Mouse (Mus musculus) cerebellum, adult 2 months (tissue): Measurements from ENCODE around the gene Gm44502.

Source experiments
- CTCF ChIP-seq: fragments of 200-500 bp; IDR thresholded peaks from 2 replicates; pipeline ENCODE4 v1.5.1; 2011; ENCODE audit warnings: low read depth, mild to moderate bottlenecking, control low read depth, low read length, moderate library complexity, borderline replicate concordance; ENCODE audit not compliant: insufficient read depth
- POLR2A ChIP-seq: fragments of 200-500 bp; IDR thresholded peaks from 2 replicates; pipeline ENCODE4 v1.6.1; 2011; ENCODE audit warnings: low read length, control low read depth, borderline replicate concordance; ENCODE audit not compliant: insufficient read depth

DNA sequence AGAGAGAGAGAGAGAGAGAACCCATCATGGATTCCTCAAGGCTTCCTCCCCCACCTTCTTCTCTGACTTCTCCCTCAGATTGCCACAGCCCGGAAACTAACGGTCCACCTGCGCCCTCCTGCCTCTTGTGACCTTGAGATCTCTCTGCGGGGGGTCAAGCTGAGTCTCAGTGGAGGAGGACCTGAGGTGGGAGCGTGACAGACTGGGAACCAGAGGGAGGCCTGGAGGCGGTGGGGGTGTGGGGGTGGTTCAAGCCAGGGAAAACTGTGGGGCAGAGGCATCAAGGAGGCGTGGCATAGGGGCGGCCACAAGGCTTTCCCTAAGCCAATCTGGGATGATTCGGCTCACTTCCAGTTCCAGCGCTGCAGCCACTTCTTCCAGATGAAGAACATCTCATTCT lies 30.8 kb upstream of the Gm44502 start:
- no peak for TF ChIP-seq CTCF
- TF ChIP-seq POLR2A: no peak
